Mouse (Mus musculus): ENCODE results near the gene Gpr183. TPM values are rescaled to one million over a fixed set of nuclear protein-coding genes. Genes with fewer than 3 reads are reported as not detected.

The Gpr183 gene
- polyA plus RNA-seq, 1 experiment from 2014 or later = 3.9 TPM

DNA sequence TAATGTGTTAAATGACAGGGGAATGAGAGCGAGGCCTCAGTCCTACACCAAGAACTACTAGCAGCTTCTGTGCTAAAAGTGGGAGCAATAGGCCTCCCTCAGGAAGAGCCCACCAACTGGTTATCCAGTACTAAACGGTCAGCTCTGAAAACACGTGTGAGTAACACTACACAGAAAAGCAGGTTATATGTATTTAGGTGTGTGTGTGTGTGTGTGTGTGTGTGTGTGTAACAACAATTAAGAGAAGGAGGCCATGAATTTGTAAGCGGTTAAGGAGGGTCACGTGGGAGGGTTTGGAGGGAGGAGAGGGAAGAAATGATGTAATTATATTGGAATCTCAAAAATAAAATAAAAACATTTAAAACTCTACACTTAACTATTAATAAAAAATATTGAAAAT, 49.9 kb downstream of the Gpr183 start:
- Histone ChIP-seq H3K9me3 (no peaks in the 10 kb centered on the region), H3K4me2 (no peak overlapping the region), H3K9ac (no peak overlapping the region), H3K27me3 (no peaks in the 10 kb centered on the region), H3K4me1 (no peaks in the 10 kb centered on the region), H3K27ac (no peak overlapping the region), H3K36me3 (peaks cover 35% of the 10 kb centered on the region), H3K4me3 (no peak overlapping the region)
- no peak for ATAC-seq (ENCODE audit: insufficient number of reproducible peaks, low FRiP score, low TSS enrichment, low read depth)
- 77% methylated on average over 5 of the region's 5 CpGs for WGBS

DNA sequence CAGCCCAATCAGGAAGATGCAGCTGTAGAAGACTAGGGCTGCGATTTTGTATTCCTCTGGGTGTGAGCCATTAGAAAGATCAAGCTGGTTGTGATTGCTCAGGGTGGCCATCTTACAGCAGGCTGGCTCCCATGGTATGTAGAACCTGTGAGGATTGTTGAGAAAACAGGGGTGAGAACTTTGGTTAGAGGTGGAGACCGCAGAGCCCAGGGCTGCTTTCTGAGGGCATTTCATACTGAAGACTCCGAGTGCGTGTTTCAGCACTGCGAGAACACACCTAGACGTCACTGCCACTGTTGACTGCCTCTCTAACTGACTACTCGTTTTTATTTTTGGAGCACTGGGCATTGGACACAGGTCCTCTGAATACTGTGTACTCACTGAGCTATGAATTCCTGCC, 52.5 kb downstream of the Gpr183 start:
- Histone ChIP-seq H3K4me1 (no peaks in the 10 kb centered on the region), H3K9ac (no peak overlapping the region), H3K4me2 (no peak overlapping the region), H3K9me3 (no peaks in the 10 kb centered on the region), H3K27me3 (no peaks in the 10 kb centered on the region), H3K27ac (no peak overlapping the region), H3K36me3 (peaks cover 46% of the 10 kb centered on the region), H3K4me3 (no peak overlapping the region)
- ATAC-seq (ENCODE audit: insufficient number of reproducible peaks, low FRiP score, low TSS enrichment, low read depth) = no peak
- 88% methylated on average over 7 of the region's 7 CpGs for WGBS

DNA sequence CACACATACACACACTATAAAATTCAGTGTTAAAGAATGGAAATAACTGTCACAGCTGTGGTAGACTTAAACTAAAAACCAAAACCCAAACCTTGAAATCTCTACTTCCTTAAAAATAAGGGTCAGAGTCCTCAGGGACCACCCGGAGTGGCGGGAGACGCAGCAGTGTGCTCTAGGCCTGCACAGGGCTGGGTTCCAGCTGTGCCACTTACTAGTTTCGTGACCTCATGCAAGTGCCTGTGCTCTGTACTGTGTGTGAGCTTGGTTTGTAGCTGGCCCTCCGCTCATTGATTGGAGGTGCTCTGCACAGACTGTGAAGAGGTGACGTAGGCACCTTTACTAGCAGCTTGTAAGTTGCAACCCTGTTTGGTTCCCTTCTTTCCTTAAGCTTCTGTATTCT, 55.1 kb downstream of the Gpr183 start:
- 87% methylated on average over 6 of the region's 6 CpGs for WGBS
- no peak for ATAC-seq (ENCODE audit: insufficient number of reproducible peaks, low FRiP score, low TSS enrichment, low read depth)

DNA sequence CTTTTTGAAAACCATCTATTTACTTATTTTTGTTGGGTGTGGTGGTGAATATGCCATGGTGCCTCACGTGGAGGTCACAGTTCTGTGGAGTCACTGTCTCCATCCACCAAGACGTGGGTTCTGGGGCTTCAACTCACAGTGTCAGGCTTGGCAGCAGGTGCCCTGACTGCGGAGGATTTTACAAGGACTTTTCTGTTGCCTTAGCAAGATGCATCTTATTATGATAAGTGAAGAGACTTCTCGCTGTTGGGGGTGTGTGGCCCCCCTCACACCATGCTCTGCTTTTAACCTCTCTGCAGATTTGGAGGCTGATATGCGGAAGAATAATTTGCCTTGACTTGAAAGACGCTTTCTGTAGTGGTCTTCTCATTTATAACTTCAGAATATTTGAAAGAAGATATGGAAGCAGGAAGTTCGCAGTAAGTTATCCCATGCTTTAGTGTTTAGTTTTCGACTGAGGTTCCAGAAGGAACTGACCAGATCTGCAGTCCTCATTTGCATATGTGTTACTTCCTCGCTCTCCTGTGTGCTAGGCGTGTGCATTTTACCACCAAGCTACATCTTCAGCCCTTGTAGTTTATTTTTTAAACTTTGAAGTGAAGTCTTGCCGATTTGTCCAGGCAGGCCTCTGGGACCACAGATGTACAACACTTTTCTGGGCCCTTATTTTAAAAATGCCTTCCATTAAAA, 57.9 kb downstream of the Gpr183 start:
- H3K4me2 ChIP-seq = no peak overlapping the region
- no peak overlapping the region for H3K9ac ChIP-seq
- peaks cover 50% of the 10 kb centered on the region for H3K36me3 ChIP-seq
- no peaks in the 10 kb centered on the region for H3K27me3 ChIP-seq
- no peak for ATAC-seq (ENCODE audit: insufficient number of reproducible peaks, low FRiP score, low TSS enrichment, low read depth)
- no peak overlapping the region for H3K27ac ChIP-seq
- H3K4me3 ChIP-seq = no peak overlapping the region
- no peaks in the 10 kb centered on the region for H3K9me3 ChIP-seq
- WGBS = 87% methylated on average over 11 of the region's 11 CpGs
- 0 out of 2 replicates have a peak, but pooled peaks cover 3% of the 10 kb centered on the region for H3K4me1 ChIP-seq

More for the DNA sequence above, 55.1 kb downstream of the Gpr183 start:
- Histone ChIP-seq H3K9ac (no peak overlapping the region), H3K4me3 (no peak overlapping the region), H3K4me2 (no peak overlapping the region), H3K9me3 (no peaks in the 10 kb centered on the region), H3K4me1 (no peaks in the 10 kb centered on the region), H3K27ac (no peak overlapping the region), H3K27me3 (no peaks in the 10 kb centered on the region), H3K36me3 (peaks cover 54% of the 10 kb centered on the region)

DNA sequence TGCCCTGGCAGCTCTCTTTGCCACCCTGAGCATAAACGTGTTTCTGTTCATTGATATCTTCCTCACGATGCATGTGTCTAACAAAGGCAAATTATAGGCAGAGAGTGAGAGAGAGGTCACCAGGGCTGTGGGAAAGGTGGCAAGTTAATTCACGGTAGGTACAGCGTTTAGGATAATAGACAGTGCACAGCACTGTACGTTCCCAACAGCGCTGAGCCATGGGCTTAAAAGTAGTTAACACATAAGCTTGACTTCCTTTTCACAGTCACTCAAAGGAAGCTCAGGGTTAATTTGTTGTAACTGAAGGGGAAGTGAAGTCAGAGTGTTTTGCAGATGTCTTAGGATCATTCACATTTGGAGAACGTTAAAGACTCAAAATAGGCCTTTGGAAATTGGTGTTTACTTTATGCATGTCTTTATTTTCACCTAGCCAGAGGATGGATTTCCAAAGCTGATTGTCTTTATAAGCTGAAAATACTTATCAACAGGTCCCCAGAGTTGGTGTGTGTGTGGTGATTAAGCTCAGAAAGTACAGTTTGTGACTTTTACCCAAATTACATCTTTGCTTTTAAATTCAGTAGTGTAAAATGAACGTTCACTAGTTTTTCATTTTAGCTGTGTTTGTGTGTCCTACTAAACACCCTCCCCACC, 58.5 kb downstream of the Gpr183 start:
- H3K4me2 ChIP-seq = no peak overlapping the region
- no peaks in the 10 kb centered on the region for H3K27me3 ChIP-seq
- H3K9me3 ChIP-seq = no peaks in the 10 kb centered on the region
- 61% methylated on average over 8 of the region's 8 CpGs for WGBS
- H3K36me3 ChIP-seq = peaks cover 43% of the 10 kb centered on the region
- H3K27ac ChIP-seq = no peak overlapping the region
- H3K4me1 ChIP-seq = 0 out of 2 replicates have a peak, but pooled peaks cover 3% of the 10 kb centered on the region
- ATAC-seq (ENCODE audit: insufficient number of reproducible peaks, low FRiP score, low TSS enrichment, low read depth) = no peak
- no peak overlapping the region for H3K4me3 ChIP-seq
- H3K9ac ChIP-seq = no peak overlapping the region

DNA sequence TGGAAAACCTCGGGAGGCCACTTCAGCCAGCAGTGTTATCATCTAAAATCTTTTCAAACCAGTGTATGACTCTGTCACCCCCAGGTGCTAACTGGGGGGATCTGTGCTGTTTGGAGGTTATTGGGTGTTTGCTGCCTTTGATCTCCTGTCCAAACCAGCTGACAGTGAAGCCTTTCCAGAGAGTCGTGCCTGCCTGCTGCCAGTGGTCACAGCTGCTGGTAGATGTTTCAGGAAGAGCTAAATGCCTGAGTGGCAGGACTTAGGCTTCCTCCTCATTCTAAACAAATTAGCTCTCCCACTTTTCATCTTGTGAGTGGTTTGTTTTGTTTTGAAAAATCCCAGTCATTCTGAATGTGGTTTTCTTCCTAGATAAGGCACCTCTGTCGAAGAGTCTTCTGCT, 60.2 kb downstream of the Gpr183 start:
- Histone ChIP-seq H3K9me3 (no peaks in the 10 kb centered on the region), H3K27ac (no peak overlapping the region), H3K4me3 (no peak overlapping the region), H3K4me1 (0 out of 2 replicates have a peak, but pooled peaks cover 3% of the 10 kb centered on the region), H3K9ac (no peak overlapping the region), H3K4me2 (no peak overlapping the region), H3K36me3 (peaks cover 36% of the 10 kb centered on the region), H3K27me3 (no peaks in the 10 kb centered on the region)
- ATAC-seq (ENCODE audit: insufficient number of reproducible peaks, low FRiP score, low TSS enrichment, low read depth) = no peak
- 18% methylated on average over 3 of the region's 3 CpGs for WGBS

DNA sequence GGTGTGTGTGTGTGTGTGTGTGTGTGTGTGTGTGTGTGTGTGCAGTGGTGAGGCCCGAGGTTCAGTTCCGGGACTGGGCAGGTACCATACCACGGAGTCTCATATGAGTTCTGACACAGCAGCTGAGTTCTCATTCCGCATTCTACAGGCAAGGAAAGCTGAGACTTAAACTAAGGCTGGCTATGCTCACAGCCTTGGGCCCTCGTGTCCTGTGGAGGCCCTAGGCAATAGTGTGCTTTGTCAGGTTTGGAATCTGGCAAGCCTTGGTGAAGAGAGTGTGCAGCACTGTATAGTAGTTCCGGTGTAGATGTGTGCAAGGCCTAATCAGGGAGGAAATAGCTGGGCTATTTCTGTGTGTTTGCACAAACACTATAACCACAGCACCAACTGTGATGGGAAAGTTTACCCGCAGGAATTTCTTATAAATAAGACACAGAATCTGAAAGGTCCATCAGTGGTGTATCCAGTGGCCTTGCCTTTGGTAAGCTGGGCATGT, 61.6 kb downstream of the Gpr183 start:
- 83% methylated on average over 7 of the region's 7 CpGs for WGBS
- ATAC-seq (ENCODE audit: insufficient number of reproducible peaks, low FRiP score, low TSS enrichment, low read depth) = no peak
- Histone ChIP-seq H3K27me3 (no peaks in the 10 kb centered on the region), H3K9ac (no peak overlapping the region), H3K36me3 (peaks cover 26% of the 10 kb centered on the region), H3K9me3 (no peaks in the 10 kb centered on the region), H3K4me1 (peaks cover 8% of the 10 kb centered on the region; the same call in 1 of the 2 replicates), H3K27ac (no peak overlapping the region), H3K4me3 (no peak overlapping the region), H3K4me2 (no peak overlapping the region)

Other genes with a start within 250 kb of the Gpr183 start
- gene Dock9, start 167.4 kb downstream of the Gpr183 start, polyA plus RNA-seq (2015; fragmentation: Nextera tagmentation; extraction: Ambion mirVana) = 10.2 and 11.0 TPM in 2 replicates
- gene Ubac2, start 86.6 kb downstream of the Gpr183 start, polyA plus RNA-seq (2015; fragmentation: Nextera tagmentation; extraction: Ambion mirVana) = 65.2 and 69.5 TPM in 2 replicates
- gene Gpr18, start 49.4 kb downstream of the Gpr183 start, polyA plus RNA-seq (2015; fragmentation: Nextera tagmentation; extraction: Ambion mirVana) = 0.15 and 0.30 TPM in 2 replicates
- not detected in 2 replicates for gene Timm8a2, start 69.5 kb upstream of the Gpr183 start, polyA plus RNA-seq (2015; fragmentation: Nextera tagmentation; extraction: Ambion mirVana)
- gene Tm9sf2, start 141.8 kb upstream of the Gpr183 start, polyA plus RNA-seq (2015; fragmentation: Nextera tagmentation; extraction: Ambion mirVana) = 169 and 173 TPM in 2 replicates
- gene Clybl, start 216.5 kb upstream of the Gpr183 start, polyA plus RNA-seq (2015; fragmentation: Nextera tagmentation; extraction: Ambion mirVana) = 19.0 and 25.6 TPM in 2 replicates